Mouse (Mus musculus) neural tube, embryonic 15.5 days (tissue): ENCODE measurements around the gene Fyn. TPM values are rescaled to one million over a fixed set of nuclear protein-coding genes. Genes with fewer than 3 reads are reported as not detected.
A peak's percentile ranks its signal among the peaks of the same experiment; 100 is the strongest.

Experiments
- ATAC-seq: fragments of 200-750 bp; cut with Nextera tagmentation; 2 replicates; pipeline ENCODE4 v1.8.0; 2017; ENCODE audit warnings: mild to moderate bottlenecking, moderate TSS enrichment, moderate library complexity; ENCODE audit not compliant: low FRiP score
- H3K27ac ChIP-seq: fragments of 300-500 bp; sonication (generic); replicated peaks from 2 replicates; pipeline ENCODE4 v1.5.1; 2015; ENCODE audit warnings: mild to moderate bottlenecking, inconsistent platforms
- H3K27me3 ChIP-seq: fragments of 300-500 bp; sonication (generic); replicated peaks from 2 replicates; pipeline ENCODE4 v1.6.1; 2015; ENCODE audit warnings: inconsistent platforms
- H3K36me3 ChIP-seq: fragments of 300-500 bp; sonication (generic); 2 replicates; pipeline ENCODE4 v1.6.1; 2015; ENCODE audit warnings: inconsistent platforms
- H3K4me1 ChIP-seq: fragments of 300-500 bp; sonication (generic); 2 replicates; pipeline ENCODE4 v1.6.1; 2015; ENCODE audit warnings: inconsistent platforms
- H3K4me2 ChIP-seq: fragments of 300-500 bp; sonication (generic); 2 replicates; pipeline ENCODE4 v1.6.1; 2015; ENCODE audit warnings: inconsistent platforms, mild to moderate bottlenecking, moderate library complexity
- H3K4me3 ChIP-seq: fragments of 300-500 bp; sonication (generic); replicated peaks from 2 replicates; pipeline ENCODE4 v1.5.1; 2015; ENCODE audit warnings: mild to moderate bottlenecking, inconsistent platforms
- H3K9ac ChIP-seq: fragments of 300-500 bp; sonication (generic); replicated peaks from 2 replicates; pipeline ENCODE4 v1.6.1; 2015; ENCODE audit warnings: mild to moderate bottlenecking, inconsistent platforms
- H3K9me3 ChIP-seq: fragments of 300-500 bp; sonication (generic); replicated peaks from 2 replicates; pipeline ENCODE4 v1.6.1; 2016; ENCODE audit warnings: inconsistent platforms
- WGBS: fragments of 180-500 bp; shearing (Covaris S2); methylation state at CpG from one replicate; pipeline ENCODE4 v1.1.7; 2015; ENCODE audit warnings: mixed read lengths; 5-methylcytosine and 5-hydroxymethylcytosine counted together
- polyA plus RNA-seq: library from polyadenylated mRNA; unstranded; fragments of >200 nt; fragmentation: Nextera tagmentation; extraction: Ambion mirVana; gene quantifications from 2 replicates; pipeline ENCODE4 v1.2.1, GENCODE M21; 2015

Fyn gene
- polyA plus RNA-seq, 1 experiment from 2014 or later = 76.5 TPM

GRCm38 (mm10) chr10:39349781-39350364 lies 18.8 kb upstream of the Fyn start:
- H3K4me1 ChIP-seq = no peaks in the 10 kb centered on the region
- H3K27me3 ChIP-seq = no peaks in the 10 kb centered on the region
- H3K4me3 ChIP-seq = no peak overlapping the region
- no peaks in the 10 kb centered on the region for H3K9me3 ChIP-seq
- H3K36me3 ChIP-seq = no peaks in the 10 kb centered on the region
- H3K9ac ChIP-seq = no peak overlapping the region
- ATAC-seq = no peak
- 95% methylated on average over 14 of the region's 14 CpGs for WGBS
- no peak overlapping the region for H3K27ac ChIP-seq
- H3K4me2 ChIP-seq = no peak overlapping the region

GRCm38 (mm10) chr10:39364196-39364595 lies 4.5 kb upstream of the Fyn start:
- H3K27me3 ChIP-seq = no peaks in the 10 kb centered on the region
- ATAC-seq = no peak
- no peaks in the 10 kb centered on the region for H3K36me3 ChIP-seq
- no peaks in the 10 kb centered on the region for H3K9me3 ChIP-seq
- peaks cover 5% of the 10 kb centered on the region for H3K4me1 ChIP-seq
- H3K4me3 ChIP-seq = no peak overlapping the region
- H3K4me2 ChIP-seq = no peak overlapping the region
- whole genome bisulfite sequencing = 94% methylated on average over 4 of the region's 4 CpGs
- H3K9ac ChIP-seq = no peak overlapping the region
- H3K27ac ChIP-seq = no peak overlapping the region

- WGBS = under 1% methylated on average over 44 of the region's 44 CpGs
These were observed 862 bp downstream of the Fyn start for GRCm38 (mm10) chr10:39369502-39369931.

GRCm38 (mm10) chr10:39369977-39370785 lies 1.5 kb downstream of the Fyn start:
- peak overlapping the region; percentile 98 for H3K27ac ChIP-seq
- H3K9me3 ChIP-seq = no peaks in the 10 kb centered on the region
- peak overlapping the region; percentile 77 for H3K4me2 ChIP-seq
- ATAC-seq = peak; percentile 71
- peak overlapping the region; percentile 95 for H3K9ac ChIP-seq
- no peaks in the 10 kb centered on the region for H3K36me3 ChIP-seq
- WGBS = 1% methylated on average over 65 of the region's 68 CpGs
- peak overlapping the region; percentile 98 for H3K4me3 ChIP-seq
- peaks cover 45% of the 10 kb centered on the region for H3K4me1 ChIP-seq
- no peaks in the 10 kb centered on the region for H3K27me3 ChIP-seq

More at GRCm38 (mm10) chr10:39369502-39369931, 862 bp downstream of the Fyn start:
- Histone ChIP-seq H3K27ac (peak overlapping the region; percentile 98), H3K4me3 (peak overlapping the region; percentile 98), H3K36me3 (no peaks in the 10 kb centered on the region), H3K9me3 (no peaks in the 10 kb centered on the region), H3K4me1 (peaks cover 39% of the 10 kb centered on the region), H3K9ac (peak overlapping the region; percentile 95), H3K4me2 (peak overlapping the region; percentile 77), H3K27me3 (no peaks in the 10 kb centered on the region)
- peak; percentile 99 for ATAC-seq

GRCm38 (mm10) chr10:39370786-39371221 lies 2.1 kb downstream of the Fyn start:
- ATAC-seq = peak; percentile 19
- Histone ChIP-seq H3K4me3 (peak overlapping the region; percentile 98), H3K36me3 (no peaks in the 10 kb centered on the region), H3K9ac (peak overlapping the region; percentile 95), H3K4me2 (peak overlapping the region; percentile 77), H3K9me3 (no peaks in the 10 kb centered on the region), H3K27ac (peak overlapping the region; percentile 98), H3K27me3 (no peaks in the 10 kb centered on the region), H3K4me1 (peaks cover 50% of the 10 kb centered on the region)
- WGBS = 0% methylated on average over 8 of the region's 8 CpGs

- ATAC-seq = no peak
- 25% methylated on average over 2 of the region's 2 CpGs for WGBS
- Histone ChIP-seq H3K9me3 (no peaks in the 10 kb centered on the region), H3K4me2 (peak overlapping the region; percentile 77), H3K4me1 (peaks cover 57% of the 10 kb centered on the region), H3K9ac (peak overlapping the region; percentile 95), H3K27ac (peak overlapping the region; percentile 98), H3K36me3 (no peaks in the 10 kb centered on the region), H3K27me3 (no peaks in the 10 kb centered on the region), H3K4me3 (peak overlapping the region; percentile 98)
These were observed 2.8 kb downstream of the Fyn start for GRCm38 (mm10) chr10:39371467-39371866.

- Histone ChIP-seq H3K4me1 (peaks cover 62% of the 10 kb centered on the region), H3K9ac (no peak overlapping the region)
- 72% methylated on average over 5 of the region's 5 CpGs for WGBS
These were observed 3.3 kb downstream of the Fyn start for GRCm38 (mm10) chr10:39371991-39372390.

GRCm38 (mm10) chr10:39376676-39377075 lies 8.0 kb downstream of the Fyn start:
- ATAC-seq = peak; percentile 16; the same call in 1 of the 2 replicates
- Histone ChIP-seq H3K4me2 (no peak overlapping the region), H3K36me3 (no peaks in the 10 kb centered on the region), H3K27me3 (no peaks in the 10 kb centered on the region), H3K27ac (no peak overlapping the region; the same call in 1 of the 2 replicates), H3K4me1 (peaks cover 92% of the 10 kb centered on the region), H3K9ac (no peak overlapping the region), H3K9me3 (no peaks in the 10 kb centered on the region), H3K4me3 (no peak overlapping the region)
- WGBS = 59% methylated on average over 9 of the region's 9 CpGs

More at GRCm38 (mm10) chr10:39371991-39372390, 3.3 kb downstream of the Fyn start:
- Histone ChIP-seq H3K27me3 (no peaks in the 10 kb centered on the region), H3K27ac (no peak overlapping the region), H3K36me3 (no peaks in the 10 kb centered on the region), H3K9me3 (no peaks in the 10 kb centered on the region), H3K4me2 (peak overlapping the region; percentile 77), H3K4me3 (peak overlapping the region; percentile 98)
- no peak for ATAC-seq

GRCm38 (mm10) chr10:39377219-39377618 lies 8.6 kb downstream of the Fyn start:
- H3K36me3 ChIP-seq = no peaks in the 10 kb centered on the region
- no peaks in the 10 kb centered on the region for H3K27me3 ChIP-seq
- WGBS = 70% methylated on average over 5 of the region's 5 CpGs

GRCm38 (mm10) chr10:39378025-39378603 lies 9.5 kb downstream of the Fyn start:
- peaks cover 87% of the 10 kb centered on the region for H3K4me1 ChIP-seq
- no peak overlapping the region for H3K27ac ChIP-seq
- no peak for ATAC-seq
- 81% methylated on average over 8 of the region's 8 CpGs for WGBS
- no peak overlapping the region for H3K4me3 ChIP-seq
- no peaks in the 10 kb centered on the region for H3K9me3 ChIP-seq
- H3K27me3 ChIP-seq = no peaks in the 10 kb centered on the region
- H3K9ac ChIP-seq = no peak overlapping the region
- H3K4me2 ChIP-seq = no peak overlapping the region
- no peaks in the 10 kb centered on the region for H3K36me3 ChIP-seq

More at GRCm38 (mm10) chr10:39377219-39377618, 8.6 kb downstream of the Fyn start:
- no peaks in the 10 kb centered on the region for H3K9me3 ChIP-seq
- H3K9ac ChIP-seq = no peak overlapping the region
- H3K4me2 ChIP-seq = no peak overlapping the region
- H3K27ac ChIP-seq = no peak overlapping the region
- H3K4me1 ChIP-seq = peaks cover 87% of the 10 kb centered on the region
- ATAC-seq = 0 out of 2 replicates have a peak, but pooled peaks have one; percentile 9
- H3K4me3 ChIP-seq = no peak overlapping the region

- H3K27me3 ChIP-seq = no peaks in the 10 kb centered on the region
- no peaks in the 10 kb centered on the region for H3K36me3 ChIP-seq
- H3K4me2 ChIP-seq = peak overlapping the region; percentile 27
- no peak for ATAC-seq
- no peak overlapping the region for H3K4me3 ChIP-seq
- peaks cover 83% of the 10 kb centered on the region for H3K4me1 ChIP-seq
- no peaks in the 10 kb centered on the region for H3K9me3 ChIP-seq
- H3K27ac ChIP-seq = no peak overlapping the region; the same call in 1 of the 2 replicates
- H3K9ac ChIP-seq = no peak overlapping the region
- 66% methylated on average over 9 of the region's 10 CpGs for WGBS
These were observed 10.6 kb downstream of the Fyn start for GRCm38 (mm10) chr10:39379287-39379686.
